Mouse (Mus musculus) liver, postnatal 0 days (tissue): ENCODE measurements at regions not wholly inside any gene's neighbourhood (a gene's known extent, or its start where the extent isn't known, plus 50 kb on each side); places are given as distances from the start of the nearest gene placed in this dataset.

Experiments
- ATAC-seq: fragments of 200-750 bp; cut with Nextera tagmentation; 2 replicates; pipeline ENCODE4 v1.8.0; 2017; ENCODE audit warnings: mild to moderate bottlenecking, moderate library complexity
- DNase-seq: peaks from one replicate; pipeline ENCODE4 v3.0.0-alpha.2; 2016
- H3K27ac ChIP-seq: fragments of 300-500 bp; sonication (generic); 2 replicates; pipeline ENCODE4 v1.5.1; 2014; ENCODE audit warnings: antibody characterized with exemption, moderate library complexity, mild to moderate bottlenecking, low read depth
- H3K27me3 ChIP-seq: fragments of 300-500 bp; sonication (generic); 2 replicates; pipeline ENCODE4 v1.6.1; 2014; ENCODE audit warnings: low read length, control low read depth, mixed read lengths; ENCODE audit not compliant: insufficient read depth
- H3K36me3 ChIP-seq: fragments of 300-500 bp; sonication (generic); replicated peaks from 2 replicates; pipeline ENCODE4 v1.6.1; 2014; ENCODE audit warnings: mild to moderate bottlenecking, control low read depth, low read length, moderate library complexity, mixed read lengths; ENCODE audit not compliant: insufficient read depth
- H3K4me1 ChIP-seq: fragments of 300-500 bp; sonication (generic); 2 replicates; pipeline ENCODE4 v1.6.1; 2014; ENCODE audit warnings: antibody characterized with exemption, mild to moderate bottlenecking, control low read depth; ENCODE audit not compliant: insufficient read depth
- H3K4me2 ChIP-seq: fragments of 300-500 bp; sonication (generic); 2 replicates; pipeline ENCODE4 v1.6.1; 2014; ENCODE audit warnings: low read depth, mild to moderate bottlenecking, low read length, moderate library complexity, mixed read lengths
- H3K4me3 ChIP-seq: fragments of 300-500 bp; sonication (generic); 2 replicates; pipeline ENCODE4 v1.5.1; 2014; ENCODE audit warnings: low read depth, low read length
- H3K9ac ChIP-seq: fragments of 300-500 bp; sonication (generic); replicated peaks from 2 replicates; pipeline ENCODE4 v1.6.1; 2014; ENCODE audit warnings: mild to moderate bottlenecking, moderate library complexity
- H3K9me3 ChIP-seq: fragments of 300-500 bp; sonication (generic); 2 replicates; pipeline ENCODE4 v1.6.1; 2016; ENCODE audit warnings: mild to moderate bottlenecking, control low read depth, low read length, mixed read lengths
- CTCF ChIP-seq: sonication (generic); IDR thresholded peaks from 2 replicates; pipeline ENCODE4 v1.5.1; 2016; ENCODE audit warnings: antibody characterized with exemption, low read depth
- EP300 ChIP-seq: IDR thresholded peaks from 2 replicates; pipeline ENCODE4 v1.6.1; 2016; ENCODE audit warnings: antibody characterized with exemption, low read depth, mild to moderate bottlenecking
- WGBS: fragments of 180-500 bp; shearing (Covaris S2); extraction: QIAGEN DNeasy Blood & Tissue Kit; methylation state at CpG from one replicate; pipeline ENCODE4 v1.1.7; 2014; ENCODE audit not compliant: insufficient replicate concordance; 5-methylcytosine and 5-hydroxymethylcytosine counted together

- DNase-seq: no peak
- H3K4me3 ChIP-seq: no peak overlapping the region
- no peaks in the 10 kb centered on the region for H3K9me3 ChIP-seq
- H3K4me2 ChIP-seq: no peak overlapping the region
- no peaks in the 10 kb centered on the region for H3K4me1 ChIP-seq
- WGBS: 63% methylated on average over 13 of the region's 13 CpGs
- H3K27ac ChIP-seq: no peak overlapping the region
- no peaks in the 10 kb centered on the region for H3K27me3 ChIP-seq
- H3K36me3 ChIP-seq: no peaks in the 10 kb centered on the region
- TF ChIP-seq CTCF: no peak
- TF ChIP-seq EP300: no peak
- no peak overlapping the region for H3K9ac ChIP-seq
- ATAC-seq: no peak
Observed at GRCm38 (mm10) chr13:59253667-59254558, 331.1 kb downstream of the Agtpbp1 start.

GRCm38 (mm10) chr13:59251252-59252006, 333.6 kb downstream of the Agtpbp1 start:
- Histone ChIP-seq H3K27me3 (no peaks in the 10 kb centered on the region), H3K4me3 (no peak overlapping the region), H3K4me1 (no peaks in the 10 kb centered on the region), H3K4me2 (no peak overlapping the region), H3K9me3 (no peaks in the 10 kb centered on the region), H3K36me3 (no peaks in the 10 kb centered on the region), H3K9ac (no peak overlapping the region), H3K27ac (no peak overlapping the region)
- 56% methylated on average over 12 of the region's 12 CpGs for WGBS
- ATAC-seq: no peak
- DNase-seq: no peak
- TF ChIP-seq EP300: no peak
- no peak for TF ChIP-seq CTCF

- Histone ChIP-seq H3K27ac (no peak overlapping the region), H3K27me3 (no peaks in the 10 kb centered on the region), H3K4me3 (no peak overlapping the region), H3K4me1 (no peaks in the 10 kb centered on the region), H3K36me3 (no peaks in the 10 kb centered on the region), H3K4me2 (no peak overlapping the region), H3K9me3 (no peaks in the 10 kb centered on the region), H3K9ac (no peak overlapping the region)
- TF ChIP-seq EP300 (no peak), CTCF (no peak)
- ATAC-seq (no peak), DNase-seq (no peak)
- WGBS: 83% methylated on average over 9 of the region's 9 CpGs
Observed at GRCm38 (mm10) chr13:59248411-59248810, 336.6 kb downstream of the Agtpbp1 start.

- Histone ChIP-seq H3K4me1 (no peaks in the 10 kb centered on the region), H3K27ac (no peak overlapping the region), H3K27me3 (no peaks in the 10 kb centered on the region), H3K36me3 (no peaks in the 10 kb centered on the region), H3K9me3 (no peaks in the 10 kb centered on the region), H3K9ac (no peak overlapping the region), H3K4me3 (no peak overlapping the region), H3K4me2 (no peak overlapping the region)
- DNase-seq (no peak), ATAC-seq (no peak)
- no peak for TF ChIP-seq CTCF
- no peak for TF ChIP-seq EP300
- 76% methylated on average over 7 of the region's 7 CpGs for WGBS
Observed at GRCm38 (mm10) chr13:59246984-59247537, 338.0 kb downstream of the Agtpbp1 start.

- no peak overlapping the region for H3K4me2 ChIP-seq
- H3K27me3 ChIP-seq: no peaks in the 10 kb centered on the region
- no peak overlapping the region for H3K9ac ChIP-seq
- H3K4me1 ChIP-seq: no peaks in the 10 kb centered on the region
- ATAC-seq (no peak), DNase-seq (no peak)
- no peak overlapping the region for H3K4me3 ChIP-seq
- TF ChIP-seq EP300 (no peak), CTCF (no peak)
- H3K27ac ChIP-seq: no peak overlapping the region
- no peaks in the 10 kb centered on the region for H3K9me3 ChIP-seq
- H3K36me3 ChIP-seq: no peaks in the 10 kb centered on the region
- WGBS: 41% methylated on average over 6 of the region's 6 CpGs
Observed at GRCm38 (mm10) chr13:59246070-59246469, 339.0 kb downstream of the Agtpbp1 start.

- 62% methylated on average over 1 of the region's 1 CpGs for WGBS
- no peak overlapping the region for H3K4me2 ChIP-seq
- no peaks in the 10 kb centered on the region for H3K27me3 ChIP-seq
- H3K36me3 ChIP-seq: no peaks in the 10 kb centered on the region
- ATAC-seq (no peak), DNase-seq (no peak)
- TF ChIP-seq CTCF: no peak
- no peak for TF ChIP-seq EP300
- H3K4me1 ChIP-seq: no peaks in the 10 kb centered on the region
- H3K9me3 ChIP-seq: no peaks in the 10 kb centered on the region
- no peak overlapping the region for H3K27ac ChIP-seq
- no peak overlapping the region for H3K9ac ChIP-seq
- no peak overlapping the region for H3K4me3 ChIP-seq
Observed at GRCm38 (mm10) chr13:59244622-59245021, 340.4 kb downstream of the Agtpbp1 start.
